Mouse (Mus musculus) myocyte (in vitro differentiated cells): ENCODE data around the gene Gpx5. TPM values are rescaled to one million over a fixed set of nuclear protein-coding genes. Genes with fewer than 3 reads are reported as not detected.

ENCODE experiments used
- H3K27me3 ChIP-seq: one replicate; pipeline ENCODE4 v1.6.1; 2011; ENCODE audit not compliant: control insufficient read depth, insufficient read depth, insufficient read length
- H3K36me3 ChIP-seq: one replicate; pipeline ENCODE4 v1.6.1; 2011; ENCODE audit not compliant: control insufficient read depth, insufficient read depth
- H3K4me2 ChIP-seq: one replicate; pipeline ENCODE4 v1.6.1; 2011; ENCODE audit warnings: low read depth, control low read depth
- H3K4me3 ChIP-seq: one replicate; pipeline ENCODE4 v1.5.1; 2011; ENCODE audit warnings: mild to moderate bottlenecking, control low read depth, moderate library complexity
- H3K79me2 ChIP-seq: one replicate; pipeline ENCODE4 v1.6.1; 2011; ENCODE audit not compliant: control insufficient read depth, insufficient read depth
- H3ac ChIP-seq: one replicate; pipeline ENCODE4 v1.6.1; 2011; ENCODE audit not compliant: control insufficient read depth, insufficient read length
- CEBPB ChIP-seq: IDR thresholded peaks from 2 replicates; pipeline ENCODE4 v1.6.1; 2011; ENCODE audit warnings: mild to moderate bottlenecking, moderate library complexity; ENCODE audit not compliant: poor library complexity, insufficient read depth, severe bottlenecking
- E2F4 ChIP-seq: IDR thresholded peaks from one replicate; pipeline ENCODE4 v1.6.1; 2011; ENCODE audit warnings: mild to moderate bottlenecking, control low read depth, moderate library complexity; ENCODE audit not compliant: insufficient read depth
- MAX ChIP-seq: IDR thresholded peaks from one replicate; pipeline ENCODE4 v1.6.1; 2011; ENCODE audit warnings: low read depth, mild to moderate bottlenecking, control low read depth
- MYOD1 ChIP-seq, 3 experiments: IDR thresholded peaks; one replicate each; pipeline ENCODE4 v1.6.1; 2011; ENCODE audit warnings: control low read depth in 2 of 3, low read depth in 2 of 3, mild to moderate bottlenecking in 2 of 3, moderate library complexity in 1 of 3; ENCODE audit not compliant: insufficient read length in 2 of 3, control insufficient read depth in 1 of 3
- MYOG ChIP-seq, 3 experiments: IDR thresholded peaks; one replicate each; pipeline ENCODE4 v1.6.1; 2011; ENCODE audit warnings: control low read depth in 2 of 3, low read depth in 2 of 3, mild to moderate bottlenecking in 2 of 3; ENCODE audit not compliant: insufficient read length in 2 of 3, control insufficient read depth in 1 of 3, insufficient read depth in 1 of 3
- POLR2A ChIP-seq: IDR thresholded peaks from one replicate; pipeline ENCODE4 v1.6.1; 2011; ENCODE audit warnings: low read depth, mild to moderate bottlenecking, control low read depth, moderate library complexity; ENCODE audit not compliant: insufficient read length
- POLR2AphosphoS2 ChIP-seq: IDR thresholded peaks from one replicate; pipeline ENCODE4 v1.6.1; 2011; ENCODE audit warnings: low read depth, control low read depth; ENCODE audit not compliant: insufficient read length
- REST ChIP-seq: IDR thresholded peaks from one replicate; pipeline ENCODE4 v1.6.1; 2011; ENCODE audit warnings: mild to moderate bottlenecking, control low read depth, moderate library complexity; ENCODE audit not compliant: insufficient read depth, insufficient read length
- SRF ChIP-seq: IDR thresholded peaks from one replicate; pipeline ENCODE4 v1.6.1; 2011; ENCODE audit warnings: low read depth; ENCODE audit not compliant: control insufficient read depth, insufficient read length
- TCF12 ChIP-seq: IDR thresholded peaks from one replicate; pipeline ENCODE4 v1.6.1; 2011; ENCODE audit warnings: mild to moderate bottlenecking, control low read depth; ENCODE audit not compliant: poor library complexity, insufficient read depth, severe bottlenecking
- TCF3 ChIP-seq: IDR thresholded peaks from one replicate; pipeline ENCODE4 v1.6.1; 2011; ENCODE audit warnings: low read depth, control low read depth; ENCODE audit not compliant: insufficient read length
- USF1 ChIP-seq: IDR thresholded peaks from one replicate; pipeline ENCODE4 v1.6.1; 2011; ENCODE audit warnings: low read depth, mild to moderate bottlenecking, control low read depth, moderate library complexity
- polyA plus RNA-seq: library from polyadenylated mRNA; unstranded; fragments of >200 nt; fragmentation: generic; extraction: Trizol; gene quantifications from one replicate; pipeline ENCODE4 v1.2.1, GENCODE M21; 2012; ENCODE audit warnings: missing spikeins

The Gpx5 gene
- polyA plus RNA-seq, 1 experiment, result not detected

DNA sequence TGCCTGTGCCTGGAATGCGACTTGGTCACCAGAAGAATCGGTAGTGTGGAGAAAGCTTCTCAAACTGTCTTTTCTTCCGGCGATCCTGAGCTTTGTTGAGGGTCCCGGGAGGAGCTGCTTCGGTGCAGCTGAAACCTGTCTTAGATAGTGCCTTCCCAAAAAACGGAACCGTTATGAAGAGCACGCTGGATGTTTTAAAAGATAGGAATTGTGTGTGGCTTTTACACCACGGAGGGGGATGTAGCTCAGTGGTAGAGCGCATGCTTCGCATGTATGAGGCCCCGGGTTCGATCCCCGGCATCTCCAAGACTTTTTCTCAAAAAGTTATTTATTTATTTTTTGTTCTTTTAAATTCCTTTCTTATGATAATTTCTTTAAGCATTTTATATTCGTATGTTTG lies 38.5 kb downstream of the Gpx5 start:
- peak overlapping the region; percentile 31 for H3K4me3 ChIP-seq
- H3K79me2 ChIP-seq, result no peaks in the 10 kb centered on the region
- peak overlapping the region; percentile 88 for H3K4me2 ChIP-seq
- no peak for TF ChIP-seq CEBPB
- TF ChIP-seq USF1, result no peak
- no peak for TF ChIP-seq SRF
- no peak for TF ChIP-seq TCF12
- TF ChIP-seq POLR2AphosphoS2, result no peak
- TF ChIP-seq MAX, result no peak
- TF ChIP-seq MYOG (IDR thresholded peaks at IDR 0.05; ENCODE audit: control insufficient read depth in 1 of 3, insufficient read depth in 1 of 3, insufficient read length in 2 of 3, low read depth in 2 of 3), result no peak
- no peak for TF ChIP-seq E2F4
- H3K36me3 ChIP-seq, result no peaks in the 10 kb centered on the region
- H3K27me3 ChIP-seq, result no peaks in the 10 kb centered on the region
- no peak overlapping the region for H3ac ChIP-seq

DNA sequence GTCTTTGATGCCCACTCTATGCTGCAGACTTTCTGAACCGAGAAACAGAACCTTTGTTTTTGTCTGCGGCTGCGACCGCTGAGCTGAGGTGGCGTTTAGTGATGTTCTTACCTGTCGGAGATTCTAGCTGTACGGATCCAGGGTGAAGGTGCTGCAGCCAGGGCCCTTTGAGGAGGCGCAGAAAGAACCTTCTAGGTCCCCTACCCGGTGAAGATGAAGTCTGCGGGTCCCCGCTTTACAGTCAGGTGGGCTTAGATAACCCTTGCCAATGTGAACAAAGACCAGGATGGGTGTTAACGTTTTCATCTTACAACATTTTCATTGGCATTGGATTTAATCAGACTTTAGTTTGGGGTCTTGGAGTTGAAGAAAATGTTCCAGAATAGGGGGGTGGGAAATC lies 39.0 kb downstream of the Gpx5 start:
- TF ChIP-seq POLR2A (no peak), TCF12 (no peak), POLR2AphosphoS2 (no peak), MAX (no peak), REST (no peak), TCF3 (no peak), E2F4 (no peak), CEBPB (no peak), MYOG (IDR thresholded peaks at IDR 0.05; ENCODE audit: control insufficient read depth in 1 of 3, insufficient read depth in 1 of 3, insufficient read length in 2 of 3, low read depth in 2 of 3) (no peak)
- H3K4me3 ChIP-seq, result peak overlapping the region; percentile 31

DNA sequence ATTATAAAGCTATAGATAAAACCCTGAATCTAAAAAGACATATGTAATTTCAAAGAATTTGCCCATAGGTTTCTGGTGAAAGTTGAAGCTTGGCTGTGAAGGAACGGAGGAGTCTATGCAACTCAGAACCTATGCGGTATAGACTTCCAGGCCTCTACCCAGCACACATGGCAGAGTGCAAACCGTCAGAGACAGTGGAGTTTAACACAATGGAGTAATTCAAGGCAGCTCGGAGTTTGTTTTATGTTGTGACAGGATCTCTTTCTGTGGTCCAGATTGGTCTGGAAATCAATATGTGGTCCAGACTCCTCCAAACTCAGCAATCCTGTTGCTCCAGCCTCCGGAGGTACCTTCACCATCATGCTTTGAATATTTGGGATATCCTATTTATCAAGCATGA lies 39.5 kb downstream of the Gpx5 start:
- Histone ChIP-seq H3K36me3 (no peaks in the 10 kb centered on the region), H3K79me2 (no peaks in the 10 kb centered on the region), H3K4me3 (peak overlapping the region; percentile 31), H3ac (no peak overlapping the region), H3K4me2 (peak overlapping the region; percentile 88), H3K27me3 (no peaks in the 10 kb centered on the region)
- TF ChIP-seq CEBPB (no peak), REST (no peak), MYOD1 (IDR thresholded peaks at IDR 0.05; ENCODE audit: control insufficient read depth in 1 of 3, insufficient read length in 2 of 3, low read depth in 2 of 3) (no peak), TCF3 (no peak), E2F4 (no peak), POLR2AphosphoS2 (no peak), MYOG (IDR thresholded peaks at IDR 0.05; ENCODE audit: control insufficient read depth in 1 of 3, insufficient read depth in 1 of 3, insufficient read length in 2 of 3, low read depth in 2 of 3) (no peak), TCF12 (no peak), SRF (no peak), POLR2A (no peak), MAX (no peak), USF1 (no peak)

More for the DNA sequence above, 39.0 kb downstream of the Gpx5 start:
- no peaks in the 10 kb centered on the region for H3K79me2 ChIP-seq
- H3ac ChIP-seq, result no peak overlapping the region
- no peaks in the 10 kb centered on the region for H3K36me3 ChIP-seq
- no peaks in the 10 kb centered on the region for H3K27me3 ChIP-seq
- H3K4me2 ChIP-seq, result peak overlapping the region; percentile 88

DNA sequence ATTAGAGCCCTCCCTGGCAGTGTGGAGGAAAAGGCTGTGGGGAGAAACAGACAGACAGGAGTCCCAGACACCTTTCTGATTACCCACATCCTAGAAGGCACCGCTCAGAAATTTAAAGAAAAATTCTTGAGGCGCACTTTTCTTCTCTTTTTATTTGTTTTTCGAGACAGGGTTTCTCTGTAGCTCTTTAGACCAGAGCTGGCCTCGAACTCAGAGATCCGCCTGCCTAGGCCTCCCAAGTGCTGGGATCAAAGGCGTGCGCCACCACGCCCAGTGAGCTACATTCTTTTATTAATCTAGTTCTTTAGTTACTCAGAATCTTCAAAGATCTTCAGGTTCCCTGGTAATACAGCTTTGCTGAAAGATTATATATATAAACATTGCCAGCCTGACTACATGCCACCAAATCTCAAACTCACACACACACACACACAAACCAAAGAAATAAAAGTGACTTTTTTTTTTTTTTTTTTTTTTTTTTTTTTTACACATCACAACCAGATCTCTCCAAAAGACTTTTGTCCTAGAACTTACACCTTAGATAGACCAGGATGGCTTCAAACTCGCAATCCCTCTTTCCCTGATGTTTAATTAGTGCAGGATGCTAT lies 42.4 kb downstream of the Gpx5 start:
- H3K79me2 ChIP-seq, result no peaks in the 10 kb centered on the region
- no peak overlapping the region for H3K4me3 ChIP-seq
- TF ChIP-seq USF1 (no peak), POLR2A (no peak), POLR2AphosphoS2 (no peak), E2F4 (no peak), MYOD1 (IDR thresholded peaks at IDR 0.05; ENCODE audit: control insufficient read depth in 1 of 3, insufficient read length in 2 of 3, low read depth in 2 of 3) (no peak), REST (no peak), MYOG (IDR thresholded peaks at IDR 0.05; ENCODE audit: control insufficient read depth in 1 of 3, insufficient read depth in 1 of 3, insufficient read length in 2 of 3, low read depth in 2 of 3) (no peak), TCF3 (no peak), TCF12 (no peak), MAX (no peak)
- H3K4me2 ChIP-seq, result no peak overlapping the region
- H3K27me3 ChIP-seq, result no peaks in the 10 kb centered on the region
- H3K36me3 ChIP-seq, result no peaks in the 10 kb centered on the region
- H3ac ChIP-seq, result no peak overlapping the region

DNA sequence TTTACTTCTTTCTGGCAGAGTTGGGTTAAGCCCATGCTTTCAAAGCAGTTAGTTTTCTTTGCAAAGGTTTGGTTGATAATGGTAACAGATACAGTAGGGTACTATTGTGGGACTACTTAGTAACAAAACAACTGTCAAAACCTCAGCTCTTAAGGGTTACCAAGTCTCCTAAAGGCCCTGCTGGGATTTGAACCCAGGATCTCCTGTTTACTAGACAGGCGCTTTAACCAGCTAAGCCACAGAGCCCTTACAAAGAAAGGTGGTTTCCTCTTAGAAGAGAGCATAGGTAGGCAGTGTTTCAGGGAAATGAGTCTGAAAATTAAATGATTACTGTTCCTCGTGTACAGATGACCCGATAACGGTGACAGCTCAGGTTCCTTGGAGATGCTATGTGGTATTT lies 43.5 kb downstream of the Gpx5 start:
- H3K79me2 ChIP-seq, result no peaks in the 10 kb centered on the region
- H3K4me3 ChIP-seq, result no peak overlapping the region
- H3K27me3 ChIP-seq, result no peaks in the 10 kb centered on the region
- TF ChIP-seq POLR2A (no peak), REST (no peak), MYOG (IDR thresholded peaks at IDR 0.05; ENCODE audit: control insufficient read depth in 1 of 3, insufficient read depth in 1 of 3, insufficient read length in 2 of 3, low read depth in 2 of 3) (no peak), SRF (no peak), E2F4 (no peak), TCF3 (no peak), USF1 (no peak), POLR2AphosphoS2 (no peak), MAX (no peak), CEBPB (no peak), MYOD1 (IDR thresholded peaks at IDR 0.05; ENCODE audit: control insufficient read depth in 1 of 3, insufficient read length in 2 of 3, low read depth in 2 of 3) (no peak), TCF12 (no peak)
- H3K36me3 ChIP-seq, result no peaks in the 10 kb centered on the region
- H3ac ChIP-seq, result no peak overlapping the region
- no peak overlapping the region for H3K4me2 ChIP-seq
